In genomic region chr2:58031431-58031830, GRCm38 (mm10) we compare ENCODE assay signal across 28 mouse cellular contexts. TPM values are rescaled to one million over a fixed set of nuclear protein-coding genes. Genes with fewer than 3 reads are reported as not detected.
DNase-seq lines count a peak whose midpoint lies in the region; TF ChIP-seq lines count a peak whose summit lies in the region.
"Had no signal": no experiment of that assay in that cellular context is flagged by ENCODE, and none has a peak within 500 bp of the region (broad histone marks: within the 10 kb centered on the region; RNA-seq: fewer than 3 reads in every experiment).

No protein-coding gene starts in this region.

- H3K4me1 ChIP-seq in embryonic fibroblast, embryonic 13.5 days (ENCODE audit: control insufficient read depth, insufficient read depth, low read length), result peaks cover 7% of the 10 kb centered on the region
- H3K4me1 ChIP-seq: embryonic facial prominence, embryonic 15.5 days; forebrain, embryonic 12.5 days; heart, embryonic 12.5 days; hindbrain, embryonic 10.5 days; intestine, embryonic 15.5 days had no signal

- no peak overlapping the region for H3K4me3 ChIP-seq in embryonic fibroblast, embryonic 13.5 days (ENCODE audit: insufficient read depth, low read length)
- H3K4me3 ChIP-seq: embryonic facial prominence, embryonic 15.5 days; forebrain, embryonic 12.5 days; heart, embryonic 12.5 days; hindbrain, embryonic 10.5 days; intestine, embryonic 15.5 days had no signal

- peak; percentile 12 for DNase-seq in adrenal gland, adult 8-10 months
- no peak for DNase-seq in adrenal gland, postnatal 4 days (ENCODE audit: low spot score in 2 of 2)
- peak; percentile 9 for DNase-seq in adrenal gland, postnatal 10 days
- DNase-seq in gastrocnemius, adult 8-10 months (ENCODE audit: low spot score in 2 of 2), result no peak
- DNase-seq in urinary bladder, postnatal 36 days (ENCODE audit: low spot score in 2 of 2), result no peak
- DNase-seq: B cell, adult 2 months; cerebellum, adult 2 months; cerebellum, postnatal 14 days; embryo, embryonic 11 days; gastrocnemius, postnatal 14 days; kidney, adult 18-20 months had no signal

- peak overlapping the region; percentile 3; the same call in 1 of the 2 replicates for H3K27ac ChIP-seq in embryonic fibroblast, embryonic 13.5 days (ENCODE audit: insufficient read depth, low read length)
- H3K27ac ChIP-seq: embryonic facial prominence, embryonic 15.5 days; forebrain, embryonic 12.5 days; hindbrain, embryonic 10.5 days; hindbrain, embryonic 14.5 days; intestine, embryonic 15.5 days had no signal

- TF ChIP-seq POLR2A in embryonic fibroblast, embryonic 13.5 days (IDR thresholded peaks at IDR 0.05; ENCODE audit: low read depth, low read length), result no peak

- no peak for TF ChIP-seq CTCF in embryonic fibroblast, embryonic 13.5 days (IDR thresholded peaks at IDR 0.05; ENCODE audit: borderline replicate concordance, insufficient read depth, low read length)

RNA-seq across cellular contexts. Expression of gene Ermn, which starts 21.2 kb away (rescaled TPM):
- not detected for total RNA-seq in adrenal gland, adult 8-10 months (2022)
- not detected for total RNA-seq in adrenal gland, postnatal 4 days (2021)
- not detected for total RNA-seq in adrenal gland, postnatal 10 days (2021)
- polyA plus RNA-seq in embryonic fibroblast, embryonic 13.5 days (2011; ENCODE audit: insufficient read length, low read depth, missing spikeins), result not detected in 2 replicates
- total RNA-seq in gastrocnemius, adult 8-10 months (2022), result not detected
- total RNA-seq: common myeloid progenitor, adult 5-6 weeks; gastrocnemius, postnatal 14 days; granulocyte monocyte progenitor cell, adult 5-6 weeks; heart, adult 8-10 months; heart, postnatal 25 days had no signal
- polyA plus RNA-seq: G1E; heart, embryonic 12.5 days; heart, embryonic 16.5 days; Patski had no signal

RNA-seq across cellular contexts. Expression of gene Galnt5, which starts 33.7 kb away (rescaled TPM):
- not detected for total RNA-seq in adrenal gland, adult 8-10 months (2022)
- total RNA-seq in adrenal gland, postnatal 4 days (2021), result under 1 TPM; 0.20 to 0.34 TPM
- total RNA-seq in adrenal gland, postnatal 10 days (2021), result under 1 TPM; 0.27 to 0.45 TPM
- polyA plus RNA-seq in embryonic fibroblast, embryonic 13.5 days (2011; ENCODE audit: insufficient read length, low read depth, missing spikeins), result 0.73 and 0.84 TPM in 2 replicates
- 1 to 10 TPM; 1.1 to 1.5 (median 1.2) TPM for total RNA-seq in gastrocnemius, adult 8-10 months (2022)
- total RNA-seq: G1E had no signal
- polyA plus RNA-seq: activated CD4-positive, CD25-positive, alpha-beta regulatory T cell, adult 4 months; CD4-positive, CD25-positive, alpha-beta regulatory T cell, adult 4 months; cerebellum, adult 2 months; frontal cortex, adult 2 months; G1E; Patski had no signal

Comparison
In these comparisons a context has a peak if more than half of its experiments do, and no peak if none do; other contexts are left out.
1. DNase-seq: peak in adrenal gland, adult 8-10 months (single experiment) and adrenal gland, postnatal 10 days (single experiment); none in adrenal gland, postnatal 4 days (0 of 2), gastrocnemius, adult 8-10 months (0 of 2) and urinary bladder, postnatal 36 days (0 of 2).